Mouse (Mus musculus): ENCODE results near the gene Pdgfa.
A peak's percentile ranks its signal among the peaks of the same experiment; 100 is the strongest.

Gene Pdgfa

GRCm38 (mm10) chr5:138956427-138956833, 40.7 kb downstream of the Pdgfa start:
- no peak for DNase-seq (ENCODE audit: low read depth, low spot score)

GRCm38 (mm10) chr5:138953986-138954385, 43.2 kb downstream of the Pdgfa start:
- no peak for DNase-seq (ENCODE audit: low read depth, low spot score)

- DNase-seq (ENCODE audit: low read depth, low spot score) = no peak
Observed at GRCm38 (mm10) chr5:138952969-138953368, 44.2 kb downstream of the Pdgfa start.

GRCm38 (mm10) chr5:138951305-138951704, 45.9 kb downstream of the Pdgfa start:
- no peak for DNase-seq (ENCODE audit: low read depth, low spot score)

GRCm38 (mm10) chr5:138949165-138949564, 48.0 kb downstream of the Pdgfa start:
- DNase-seq (ENCODE audit: low read depth, low spot score) = no peak

GRCm38 (mm10) chr5:138948031-138948980, 48.9 kb downstream of the Pdgfa start:
- DNase-seq (ENCODE audit: low read depth, low spot score) = no peak

GRCm38 (mm10) chr5:138947487-138947886, 49.7 kb downstream of the Pdgfa start:
- no peak for DNase-seq (ENCODE audit: low read depth, low spot score)

GRCm38 (mm10) chr5:138946931-138947330, 50.2 kb downstream of the Pdgfa start:
- DNase-seq (ENCODE audit: low read depth, low spot score) = no peak

GRCm38 (mm10) chr5:138945011-138945410, 52.2 kb downstream of the Pdgfa start:
- DNase-seq (ENCODE audit: low read depth, low spot score) = no peak

- DNase-seq (ENCODE audit: low read depth, low spot score) = no peak
Observed at GRCm38 (mm10) chr5:138944551-138944950, 52.6 kb downstream of the Pdgfa start.

GRCm38 (mm10) chr5:138941842-138942241, 55.3 kb downstream of the Pdgfa start:
- DNase-seq (ENCODE audit: low read depth, low spot score) = no peak

GRCm38 (mm10) chr5:138940576-138940975, 56.6 kb downstream of the Pdgfa start:
- DNase-seq (ENCODE audit: low read depth, low spot score) = peak; percentile 75

GRCm38 (mm10) chr5:138938572-138939163, 58.5 kb downstream of the Pdgfa start:
- no peak for DNase-seq (ENCODE audit: low read depth, low spot score)

GRCm38 (mm10) chr5:138936399-138937089, 60.6 kb downstream of the Pdgfa start:
- DNase-seq (ENCODE audit: low read depth, low spot score) = no peak

GRCm38 (mm10) chr5:138934540-138934939, 62.6 kb downstream of the Pdgfa start:
- DNase-seq (ENCODE audit: low read depth, low spot score) = no peak

- DNase-seq (ENCODE audit: low read depth, low spot score) = no peak
Observed at GRCm38 (mm10) chr5:138932460-138933432, 64.4 kb downstream of the Pdgfa start.

GRCm38 (mm10) chr5:138931836-138932235, 65.3 kb downstream of the Pdgfa start:
- no peak for DNase-seq (ENCODE audit: low read depth, low spot score)

GRCm38 (mm10) chr5:138929879-138930507, 67.2 kb downstream of the Pdgfa start:
- DNase-seq (ENCODE audit: low read depth, low spot score) = no peak
